Mouse (Mus musculus) CD4-positive naive resting alpha-beta T cell, adult 76 days (primary cell): ENCODE data around the gene Slc17a4. TPM values are rescaled to one million over a fixed set of nuclear protein-coding genes. Genes with fewer than 3 reads are reported as not detected.

Experiments
- total RNA-seq: library from RNA; stranded (reverse); gene quantifications from one replicate; pipeline ENCODE4 v1.2.4, GENCODE M21; 2023

The Slc17a4 gene
- total RNA-seq, result not detected

DNA sequence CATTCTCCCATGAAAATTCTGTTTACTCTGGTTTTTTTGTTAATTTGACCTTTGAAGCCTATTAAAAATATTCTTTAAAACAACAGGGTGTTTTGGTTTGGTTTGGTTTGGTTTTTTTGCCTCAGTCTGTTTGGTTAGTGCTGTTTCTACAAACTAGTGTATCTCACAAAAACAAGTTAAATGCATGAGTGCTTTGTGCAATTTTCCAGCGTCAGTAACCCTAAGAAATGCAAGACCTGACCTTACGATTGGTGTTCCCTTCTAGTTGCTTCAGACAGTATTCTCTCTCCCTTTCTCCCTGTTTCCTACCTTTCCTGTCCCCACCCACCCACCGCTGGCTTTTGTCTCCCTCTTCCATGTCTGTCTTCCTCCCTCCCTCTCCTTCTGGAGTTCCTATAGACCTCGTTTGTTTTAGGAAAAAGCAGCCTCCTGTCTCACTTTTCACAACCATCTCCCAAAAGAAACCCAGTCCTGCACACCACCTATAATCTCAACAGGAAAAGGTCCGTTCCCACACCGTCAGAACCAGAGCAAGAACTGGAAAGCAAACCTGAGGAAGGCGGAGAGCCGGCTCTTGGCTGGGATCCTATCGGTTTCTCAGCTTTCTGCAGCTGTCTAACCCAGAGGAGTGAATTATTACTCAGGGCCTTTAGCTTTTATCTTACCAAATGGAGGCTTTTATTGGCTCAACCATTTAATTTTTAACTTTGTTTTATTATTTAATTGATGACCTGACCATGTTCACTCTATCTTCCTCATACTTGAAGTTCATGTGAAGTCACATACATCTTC is at the start of gene Slc17a4:
Gene Slc17a4 (minus strand): TSS at position 634 of the 792 bp plus-strand sequence.

DNA sequence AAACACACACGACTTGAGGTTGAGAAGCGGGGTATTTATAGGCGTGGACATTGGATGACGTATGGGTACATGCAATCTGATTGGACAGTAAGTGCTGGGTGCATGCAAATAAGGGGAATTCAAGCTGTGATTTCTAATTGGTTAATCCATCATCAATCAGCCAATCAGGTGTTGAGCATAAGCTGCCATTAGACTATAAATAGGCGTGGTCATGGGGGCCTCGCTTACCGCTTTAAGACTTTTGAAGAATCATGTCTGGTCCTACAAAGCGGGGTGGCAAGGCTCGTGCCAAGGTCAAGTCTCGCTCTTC is 19.4 kb upstream of the Slc17a4 start, which contains the start of gene Hist1h2aa:
Gene Hist1h2aa (plus strand): TSS at position 252 of the 310 bp plus-strand sequence.

DNA sequence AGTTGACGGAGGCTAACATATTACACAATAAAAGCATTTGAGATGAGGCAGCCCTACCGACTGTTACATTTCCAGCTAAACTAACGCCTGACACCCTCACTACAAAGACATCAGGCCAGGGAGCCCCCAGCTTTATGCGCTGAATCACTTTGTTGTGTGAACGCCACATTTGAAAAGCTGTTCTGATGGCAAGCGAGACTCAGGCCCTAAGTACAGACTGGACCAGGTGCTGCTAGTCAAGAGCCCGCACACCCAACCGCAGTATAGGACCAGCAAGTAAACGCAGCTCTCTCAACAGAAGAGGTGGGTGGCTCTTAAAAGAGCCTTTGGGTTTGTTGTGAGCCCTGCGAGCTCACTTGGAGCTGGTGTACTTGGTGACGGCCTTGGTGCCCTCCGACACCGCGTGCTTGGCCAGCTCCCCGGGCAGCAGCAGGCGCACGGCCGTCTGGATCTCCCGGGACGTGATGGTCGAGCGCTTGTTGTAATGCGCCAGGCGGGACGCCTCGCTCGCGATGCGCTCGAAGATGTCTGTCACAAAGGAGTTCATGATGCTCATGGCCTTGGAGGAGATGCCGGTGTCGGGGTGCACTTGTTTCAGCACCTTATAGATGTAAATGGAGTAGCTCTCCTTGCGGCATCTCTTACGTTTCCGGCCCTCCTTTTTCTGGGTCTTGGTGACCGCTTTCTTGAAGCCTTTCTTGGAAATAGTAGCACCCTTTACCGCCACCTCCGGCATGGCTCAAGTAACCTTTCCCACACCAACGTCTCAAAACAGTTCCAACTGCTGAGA is 18.8 kb upstream of the Slc17a4 start, which contains the start of gene Hist1h2ba:
Gene Hist1h2ba (minus strand): TSS at position 736 of the 790 bp plus-strand sequence.

DNA sequence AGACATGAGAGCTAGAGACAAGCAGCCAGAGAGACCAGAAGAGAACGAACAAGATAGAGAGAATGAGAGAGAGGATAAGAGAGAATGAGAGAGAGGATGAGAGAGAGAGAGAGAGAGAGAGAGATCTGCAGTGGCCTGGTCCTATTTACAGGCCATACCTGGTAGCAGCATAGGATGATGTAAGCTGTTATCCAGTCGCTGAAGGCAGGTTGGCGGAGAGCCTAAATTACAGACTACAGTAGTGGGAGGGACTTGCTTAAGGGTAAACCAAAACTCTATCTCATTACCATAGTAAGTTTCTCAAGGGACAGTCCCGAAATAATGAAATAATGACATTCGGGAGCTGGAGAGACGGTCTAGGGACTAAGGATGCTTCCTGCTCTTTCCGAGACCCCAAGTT is 47.4 kb downstream of the Slc17a4 start, which contains the start of gene Slc17a1:
Gene Slc17a1 (plus strand): TSS at position 346 of the 400 bp plus-strand sequence.

Other genes with a start within 250 kb of the Slc17a4 start
- 3.4 TPM for gene Hist1h2ac, start 231.1 kb downstream of the Slc17a4 start, total RNA-seq
- 5.1 TPM for gene Hist1h2bc, start 230.8 kb downstream of the Slc17a4 start, total RNA-seq
- gene Hist1h1t, start 219.2 kb downstream of the Slc17a4 start, total RNA-seq, result not detected
- gene Hist1h4c, start 216.6 kb downstream of the Slc17a4 start, total RNA-seq, result 75.4 TPM
- 1.5 TPM for gene Hfe, start 204.2 kb downstream of the Slc17a4 start, total RNA-seq
- 504 TPM for gene Hist1h1c, start 176.2 kb downstream of the Slc17a4 start, total RNA-seq
- gene Hist1h3c, start 169.4 kb downstream of the Slc17a4 start, total RNA-seq, result 5.8 TPM
- gene Hist1h2bb, start 168.3 kb downstream of the Slc17a4 start, total RNA-seq, result 23.9 TPM
- 30.2 TPM for gene Hist1h2ab, start 163.9 kb downstream of the Slc17a4 start, total RNA-seq
- gene Hist1h3b, start 162.7 kb downstream of the Slc17a4 start, total RNA-seq, result 33.8 TPM
- gene Hist1h4b, start 158.0 kb downstream of the Slc17a4 start, total RNA-seq, result 27.7 TPM
- gene Hist1h4a, start 153.8 kb downstream of the Slc17a4 start, total RNA-seq, result 63.7 TPM
- 96.6 TPM for gene Hist1h3a, start 152.6 kb downstream of the Slc17a4 start, total RNA-seq
- 18.2 TPM for gene Hist1h1a, start 151.3 kb downstream of the Slc17a4 start, total RNA-seq
- gene Trim38, start 145.1 kb downstream of the Slc17a4 start, total RNA-seq, result not detected
- gene Slc17a2, start 108.0 kb downstream of the Slc17a4 start, total RNA-seq, result not detected
- gene Slc17a3, start 75.6 kb downstream of the Slc17a4 start, total RNA-seq, result not detected
- gene Slc17a1, start 47.3 kb downstream of the Slc17a4 start, total RNA-seq, result not detected
- not detected for gene Hist1h2ba, start 19.1 kb upstream of the Slc17a4 start, total RNA-seq
- gene Hist1h2aa, start 19.5 kb upstream of the Slc17a4 start, total RNA-seq, result not detected
- not detected for gene Scgn, start 76.2 kb upstream of the Slc17a4 start, total RNA-seq